Mouse (Mus musculus) neural tube, embryonic 15.5 days (tissue): ENCODE results near the gene Phldb1. TPM values are rescaled to one million over a fixed set of nuclear protein-coding genes. Genes with fewer than 3 reads are reported as not detected.

Experiments used
- ATAC-seq: fragments of 200-750 bp; cut with Nextera tagmentation; 2 replicates; pipeline ENCODE4 v1.8.0; 2017; ENCODE audit warnings: mild to moderate bottlenecking, moderate TSS enrichment, moderate library complexity; ENCODE audit not compliant: low FRiP score
- H3K27ac ChIP-seq: fragments of 300-500 bp; sonication (generic); replicated peaks from 2 replicates; pipeline ENCODE4 v1.5.1; 2015; ENCODE audit warnings: mild to moderate bottlenecking, inconsistent platforms
- H3K27me3 ChIP-seq: fragments of 300-500 bp; sonication (generic); replicated peaks from 2 replicates; pipeline ENCODE4 v1.6.1; 2015; ENCODE audit warnings: inconsistent platforms
- H3K36me3 ChIP-seq: fragments of 300-500 bp; sonication (generic); 2 replicates; pipeline ENCODE4 v1.6.1; 2015; ENCODE audit warnings: inconsistent platforms
- H3K4me1 ChIP-seq: fragments of 300-500 bp; sonication (generic); 2 replicates; pipeline ENCODE4 v1.6.1; 2015; ENCODE audit warnings: inconsistent platforms
- H3K4me2 ChIP-seq: fragments of 300-500 bp; sonication (generic); 2 replicates; pipeline ENCODE4 v1.6.1; 2015; ENCODE audit warnings: inconsistent platforms, mild to moderate bottlenecking, moderate library complexity
- H3K4me3 ChIP-seq: fragments of 300-500 bp; sonication (generic); replicated peaks from 2 replicates; pipeline ENCODE4 v1.5.1; 2015; ENCODE audit warnings: mild to moderate bottlenecking, inconsistent platforms
- H3K9ac ChIP-seq: fragments of 300-500 bp; sonication (generic); replicated peaks from 2 replicates; pipeline ENCODE4 v1.6.1; 2015; ENCODE audit warnings: mild to moderate bottlenecking, inconsistent platforms
- H3K9me3 ChIP-seq: fragments of 300-500 bp; sonication (generic); replicated peaks from 2 replicates; pipeline ENCODE4 v1.6.1; 2016; ENCODE audit warnings: inconsistent platforms
- WGBS: fragments of 180-500 bp; shearing (Covaris S2); methylation state at CpG from one replicate; pipeline ENCODE4 v1.1.7; 2015; ENCODE audit warnings: mixed read lengths; 5-methylcytosine and 5-hydroxymethylcytosine counted together
- polyA plus RNA-seq: library from polyadenylated mRNA; unstranded; fragments of >200 nt; fragmentation: Nextera tagmentation; extraction: Ambion mirVana; gene quantifications from 2 replicates; pipeline ENCODE4 v1.2.1, GENCODE M21; 2015

The Phldb1 gene
- polyA plus RNA-seq, 1 experiment from 2014 or later, result 36.1 TPM

DNA sequence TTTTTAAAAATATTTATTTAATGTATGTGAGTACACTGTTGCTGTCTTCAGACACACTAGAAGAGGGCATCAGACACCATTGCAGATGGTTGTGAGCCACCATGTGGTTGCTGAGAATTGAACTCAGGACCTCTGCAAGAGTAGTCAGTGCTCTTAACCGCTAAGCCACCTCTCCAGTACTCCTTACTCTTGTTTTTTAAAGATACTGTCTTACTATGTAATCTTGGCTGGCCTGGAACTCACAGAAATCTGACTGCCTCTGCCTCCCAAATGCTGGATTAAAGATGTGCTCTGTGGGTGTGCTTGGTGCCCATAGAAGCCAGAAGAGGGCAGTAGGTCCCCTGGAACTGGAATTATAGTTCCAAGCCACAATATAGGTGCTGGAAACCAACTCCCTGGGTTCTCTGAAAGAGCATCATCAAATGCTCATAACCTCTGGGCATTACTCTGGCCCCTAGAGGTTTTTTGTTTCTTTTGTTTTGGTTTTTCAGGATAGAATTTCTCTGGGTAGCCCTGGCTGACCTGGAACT lies 5.7 kb upstream of the Phldb1 start:
- WGBS, result 85% methylated on average over 1 of the region's 1 CpGs
- ATAC-seq, result no peak

DNA sequence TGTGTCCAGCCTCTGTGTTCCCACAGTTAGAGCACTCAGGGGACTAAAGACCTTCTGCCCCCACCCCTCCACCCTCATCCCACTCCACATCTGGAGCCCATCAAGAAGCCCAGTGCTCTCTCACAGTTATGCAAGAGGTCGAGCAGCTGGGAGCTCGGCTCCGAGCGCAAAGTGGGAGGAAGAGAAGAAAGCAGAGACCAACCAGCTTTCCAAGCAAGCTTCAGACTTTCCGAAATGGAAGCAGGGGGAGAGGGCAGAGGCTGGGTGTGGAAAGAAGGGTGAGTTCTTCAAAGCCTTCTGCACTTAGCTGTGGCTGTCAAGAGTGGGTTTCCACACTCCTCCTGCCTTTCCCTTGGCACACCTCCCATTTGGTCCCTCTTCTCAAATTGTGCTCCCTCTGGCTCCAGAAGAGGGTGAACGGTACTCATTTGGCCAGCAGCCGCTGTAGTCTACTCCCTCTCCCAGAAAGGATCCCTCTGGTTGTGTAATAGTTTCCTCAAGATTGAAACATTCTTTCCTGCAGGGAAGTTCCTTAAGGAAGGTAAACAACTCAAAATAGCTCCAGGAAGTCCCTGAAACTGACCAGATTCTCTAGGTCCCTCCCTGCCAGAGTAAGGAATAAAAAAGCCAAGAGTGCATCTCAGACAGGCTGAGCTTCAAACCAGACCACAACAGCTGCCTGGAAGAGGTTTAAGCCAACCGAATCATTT lies 2.4 kb upstream of the Phldb1 start:
- no peak for ATAC-seq
- Histone ChIP-seq H3K4me3 (no peak overlapping the region), H3K36me3 (peaks cover 9% of the 10 kb centered on the region), H3K9me3 (no peaks in the 10 kb centered on the region), H3K27ac (peak overlapping the region; percentile 58; the same call in 1 of the 2 replicates), H3K4me1 (peaks cover 22% of the 10 kb centered on the region), H3K27me3 (peaks cover 6% of the 10 kb centered on the region), H3K4me2 (no peak overlapping the region), H3K9ac (no peak overlapping the region)
- WGBS, result 63% methylated on average over 8 of the region's 8 CpGs

More for the DNA sequence above, 5.7 kb upstream of the Phldb1 start:
- no peak overlapping the region for H3K4me2 ChIP-seq
- H3K9ac ChIP-seq, result no peak overlapping the region
- no peaks in the 10 kb centered on the region for H3K9me3 ChIP-seq
- H3K27ac ChIP-seq, result no peak overlapping the region
- H3K4me3 ChIP-seq, result no peak overlapping the region
- H3K4me1 ChIP-seq, result no peaks in the 10 kb centered on the region
- no peaks in the 10 kb centered on the region for H3K27me3 ChIP-seq
- H3K36me3 ChIP-seq, result peaks cover 41% of the 10 kb centered on the region

DNA sequence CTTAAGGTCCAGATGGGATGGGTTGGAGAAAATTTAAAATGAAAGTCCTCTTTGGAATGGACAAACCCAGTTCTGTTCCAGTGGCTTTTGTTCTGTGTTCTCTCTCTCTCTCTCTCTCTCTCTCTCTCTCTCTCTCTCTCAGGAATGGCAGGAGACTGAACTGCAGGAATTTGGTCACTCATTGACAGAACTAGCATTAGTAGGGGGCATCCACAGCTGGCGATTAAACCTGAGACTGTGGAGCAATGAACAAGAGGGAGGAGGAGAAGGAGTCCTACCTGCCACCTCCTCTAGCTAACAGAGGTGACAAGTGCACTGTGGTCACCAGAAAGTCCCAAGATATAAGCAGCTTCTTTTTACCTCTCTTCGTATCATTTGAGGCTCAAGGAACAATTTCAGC lies 1.3 kb upstream of the Phldb1 start:
- Histone ChIP-seq H3K27ac (no peak overlapping the region), H3K9me3 (no peaks in the 10 kb centered on the region), H3K4me1 (peaks cover 22% of the 10 kb centered on the region), H3K4me3 (no peak overlapping the region), H3K4me2 (no peak overlapping the region), H3K36me3 (peaks cover 3% of the 10 kb centered on the region; the same call in 1 of the 2 replicates), H3K27me3 (peaks cover 6% of the 10 kb centered on the region), H3K9ac (no peak overlapping the region)
- 56% methylated on average over 2 of the region's 2 CpGs for WGBS
- ATAC-seq, result no peak

DNA sequence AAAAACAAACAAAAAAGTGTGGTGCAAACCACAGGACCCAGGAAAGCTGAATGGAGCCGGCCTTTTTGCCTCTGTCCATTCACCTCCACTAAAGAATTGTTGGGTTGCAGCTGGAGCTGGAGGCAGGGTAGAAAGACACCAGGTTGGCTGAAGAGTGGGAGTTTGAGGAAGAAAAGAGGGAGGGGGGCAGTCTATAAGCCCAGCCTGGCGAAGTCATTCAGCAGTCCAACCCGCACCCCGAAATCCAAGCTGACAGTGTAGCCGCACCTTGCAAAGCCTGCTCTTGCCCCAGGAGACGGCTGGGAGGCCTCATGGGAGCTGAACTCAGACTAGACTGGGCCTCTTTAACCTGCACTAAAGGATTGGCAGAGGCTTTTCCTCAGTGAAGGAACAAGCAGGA lies 888 bp upstream of the Phldb1 start:
- Histone ChIP-seq H3K36me3 (no peaks in the 10 kb centered on the region), H3K27me3 (peaks cover 6% of the 10 kb centered on the region), H3K9ac (no peak overlapping the region), H3K4me2 (no peak overlapping the region), H3K4me1 (peaks cover 22% of the 10 kb centered on the region), H3K9me3 (no peaks in the 10 kb centered on the region), H3K4me3 (no peak overlapping the region), H3K27ac (peak overlapping the region; percentile 23; the same call in 1 of the 2 replicates)
- 80% methylated on average over 6 of the region's 6 CpGs for WGBS
- ATAC-seq, result no peak

DNA sequence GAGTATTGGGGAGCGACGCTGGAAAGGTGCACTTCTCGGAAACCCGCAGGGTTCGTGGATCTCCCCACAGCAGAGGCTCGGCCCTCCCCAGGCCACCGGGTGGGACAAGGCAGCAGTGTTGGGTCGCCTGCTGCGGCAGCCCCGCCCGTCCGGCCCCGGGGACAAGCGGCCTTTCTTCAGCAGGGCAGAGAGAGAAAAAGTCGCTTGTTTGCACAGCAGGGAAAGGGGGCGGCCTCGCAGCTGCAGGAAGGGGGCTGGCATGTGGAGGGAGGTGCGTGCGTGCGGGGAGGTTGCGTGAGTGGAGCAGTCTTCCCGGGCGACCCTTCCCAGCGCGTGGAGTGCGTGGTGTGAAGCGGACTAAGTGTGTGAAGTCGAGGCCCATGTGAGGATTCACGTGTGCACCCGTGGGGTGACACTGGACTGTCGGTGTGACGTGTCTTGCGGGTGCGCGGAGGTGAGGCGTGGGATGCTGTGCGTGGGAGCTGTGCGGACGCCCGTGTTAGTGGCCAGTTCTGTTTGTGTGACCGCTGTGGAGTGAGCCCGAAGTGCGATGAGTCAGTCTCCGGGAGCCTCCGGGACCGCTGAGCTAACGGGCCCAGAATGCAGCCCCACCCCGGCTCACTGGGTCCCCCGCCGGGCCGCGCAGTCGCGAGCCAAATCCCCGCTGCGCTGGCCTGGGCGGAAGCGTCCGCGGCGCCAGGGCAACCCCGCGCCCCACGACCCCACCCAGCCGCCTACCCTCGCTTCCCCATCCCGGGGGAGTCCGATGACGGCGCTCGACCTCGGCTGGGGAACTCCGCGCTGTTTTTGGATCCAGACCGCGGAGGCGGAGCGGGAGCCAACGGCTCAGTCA lies 1.1 kb downstream of the Phldb1 start:
- Histone ChIP-seq H3K9me3 (no peaks in the 10 kb centered on the region), H3K4me3 (peak overlapping the region; percentile 59), H3K27ac (peak overlapping the region; percentile 68), H3K4me2 (peak overlapping the region; percentile 100), H3K4me1 (peaks cover 22% of the 10 kb centered on the region), H3K36me3 (no peaks in the 10 kb centered on the region), H3K9ac (peak overlapping the region; percentile 60), H3K27me3 (peaks cover 6% of the 10 kb centered on the region)
- ATAC-seq, result peak; percentile 50; the same call in 1 of the 2 replicates
- under 1% methylated on average over 73 of the region's 79 CpGs for WGBS

DNA sequence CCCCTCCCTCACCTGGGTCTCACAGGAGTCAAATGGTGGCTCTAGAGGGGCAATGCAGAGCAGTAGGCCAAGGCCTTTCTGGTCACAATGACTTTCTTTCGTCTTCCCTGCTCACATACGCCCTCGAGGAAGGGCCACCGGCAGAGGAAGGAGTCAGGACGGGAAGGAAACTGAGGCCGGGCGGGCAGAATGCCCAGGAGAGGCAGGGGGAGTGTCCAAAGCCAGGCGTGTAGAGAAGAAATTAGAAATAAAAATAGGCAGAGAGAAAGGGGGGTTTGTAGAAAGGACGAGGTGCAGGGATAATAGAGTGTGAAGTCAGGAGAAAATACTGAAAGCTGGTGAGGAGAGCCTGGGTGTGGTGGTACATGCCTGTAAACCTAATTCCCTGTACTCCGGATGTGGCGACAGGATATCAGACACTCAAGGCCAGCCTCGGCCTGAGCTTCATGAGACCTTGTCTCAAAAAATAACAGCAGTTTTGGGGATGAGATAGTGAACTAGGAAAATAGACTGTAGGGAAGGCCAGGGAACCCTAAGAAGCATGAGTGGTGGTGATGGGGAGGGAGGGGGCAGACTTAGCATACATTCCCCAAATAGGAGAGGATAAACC lies 2.0 kb downstream of the Phldb1 start:
- ATAC-seq, result no peak
- H3K27me3 ChIP-seq, result peaks cover 6% of the 10 kb centered on the region
- H3K4me2 ChIP-seq, result peak overlapping the region; percentile 100
- peak overlapping the region; percentile 59 for H3K4me3 ChIP-seq
- 63% methylated on average over 12 of the region's 12 CpGs for WGBS
- H3K9ac ChIP-seq, result peak overlapping the region; percentile 60
- peaks cover 22% of the 10 kb centered on the region for H3K4me1 ChIP-seq
- no peaks in the 10 kb centered on the region for H3K9me3 ChIP-seq
- H3K36me3 ChIP-seq, result no peaks in the 10 kb centered on the region
- H3K27ac ChIP-seq, result peak overlapping the region; percentile 68

DNA sequence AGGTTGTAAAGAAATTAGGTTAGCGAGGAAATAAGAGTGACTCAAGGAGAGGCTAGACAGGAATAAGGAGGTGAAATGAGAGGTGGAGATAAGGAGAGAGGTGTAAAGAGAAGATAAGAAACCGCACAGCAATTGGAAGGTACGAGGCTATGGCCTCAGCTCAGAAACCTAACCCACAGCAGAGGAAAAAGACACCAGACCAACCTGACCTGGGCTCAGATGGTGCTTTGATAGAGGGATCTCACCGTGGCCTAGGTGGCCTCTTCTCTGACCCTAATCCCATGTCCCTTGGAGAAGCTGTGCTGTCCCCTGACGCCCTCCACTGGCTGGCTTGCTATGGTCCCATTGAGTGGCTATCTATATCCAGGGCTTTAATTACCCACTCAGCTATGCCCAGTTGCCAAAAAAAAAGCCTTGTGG lies 2.9 kb downstream of the Phldb1 start:
- WGBS, result 91% methylated on average over 5 of the region's 5 CpGs
- Histone ChIP-seq H3K27me3 (peaks cover 6% of the 10 kb centered on the region), H3K4me3 (no peak overlapping the region), H3K9me3 (no peaks in the 10 kb centered on the region), H3K27ac (no peak overlapping the region), H3K9ac (no peak overlapping the region), H3K36me3 (no peaks in the 10 kb centered on the region), H3K4me2 (0 out of 2 replicates have a peak overlapping the region, but pooled peaks have one; percentile 100), H3K4me1 (peaks cover 25% of the 10 kb centered on the region)
- no peak for ATAC-seq

DNA sequence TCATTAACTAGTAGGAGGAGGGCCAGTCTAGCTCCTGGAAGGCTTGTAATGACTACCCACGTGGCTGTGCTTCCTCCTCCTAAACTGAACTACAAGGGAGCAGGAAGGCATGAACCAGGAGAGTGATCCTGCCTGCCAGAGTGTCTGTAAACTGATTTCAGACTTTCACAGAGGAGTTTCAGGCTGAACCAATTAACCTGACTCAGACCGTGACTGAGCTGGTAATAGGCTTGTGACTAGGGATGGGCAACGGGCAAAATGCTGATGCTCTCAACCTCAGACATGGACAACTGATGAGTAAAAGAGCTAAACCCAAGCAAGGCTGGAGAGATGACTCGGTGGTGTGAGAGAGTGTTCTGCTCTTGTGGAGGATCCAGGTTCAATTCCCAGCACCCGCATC lies 7.6 kb downstream of the Phldb1 start:
- ATAC-seq, result no peak
- Histone ChIP-seq H3K4me3 (no peak overlapping the region), H3K4me1 (peaks cover 46% of the 10 kb centered on the region), H3K27ac (no peak overlapping the region), H3K9me3 (no peaks in the 10 kb centered on the region), H3K4me2 (no peak overlapping the region), H3K9ac (no peak overlapping the region), H3K27me3 (peaks cover under 1% of the 10 kb centered on the region), H3K36me3 (no peaks in the 10 kb centered on the region)
- WGBS, result 57% methylated on average over 5 of the region's 5 CpGs

DNA sequence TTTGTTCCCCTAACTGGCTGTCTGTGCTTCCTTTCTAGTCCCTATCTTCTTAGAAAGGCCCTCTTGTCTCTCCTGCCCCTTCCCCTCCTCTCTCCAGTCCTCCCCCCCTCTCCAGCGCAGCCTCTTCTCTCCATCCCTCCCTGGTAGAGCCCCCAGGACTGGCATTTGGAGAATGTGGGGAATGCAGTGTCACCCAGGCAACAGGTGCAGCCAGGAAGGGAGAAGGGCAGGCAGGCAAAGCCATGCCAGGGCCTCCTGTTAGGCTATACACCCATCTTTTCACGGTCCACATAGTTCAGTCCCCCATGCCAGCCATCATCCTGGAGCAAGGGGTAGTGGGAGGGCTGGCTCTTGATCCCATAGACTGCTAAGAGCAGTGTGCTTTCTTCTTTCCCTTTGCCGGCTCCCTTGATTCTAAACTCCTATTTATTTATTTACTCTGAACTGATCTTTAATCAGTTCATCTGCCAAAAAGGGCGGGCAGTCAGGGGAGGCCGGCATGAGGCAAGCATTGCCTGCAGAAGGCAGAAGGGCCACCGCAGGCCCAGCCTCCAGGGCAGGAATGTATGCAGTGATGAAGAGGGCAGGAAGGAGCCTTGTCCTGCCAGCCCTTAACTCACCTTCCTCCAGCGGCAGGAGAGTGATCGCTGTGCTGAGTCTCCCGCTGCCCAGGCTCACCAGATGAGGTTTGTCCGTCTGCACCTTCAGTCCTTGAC lies 8.4 kb downstream of the Phldb1 start:
- WGBS, result 46% methylated on average over 10 of the region's 10 CpGs
- ATAC-seq, result no peak
- H3K9ac ChIP-seq, result no peak overlapping the region
- H3K36me3 ChIP-seq, result no peaks in the 10 kb centered on the region
- peaks cover 53% of the 10 kb centered on the region for H3K4me1 ChIP-seq
- H3K27me3 ChIP-seq, result no peaks in the 10 kb centered on the region
- no peaks in the 10 kb centered on the region for H3K9me3 ChIP-seq
- H3K4me3 ChIP-seq, result no peak overlapping the region
- peak overlapping the region; percentile 18; the same call in 1 of the 2 replicates for H3K27ac ChIP-seq
- H3K4me2 ChIP-seq, result no peak overlapping the region

DNA sequence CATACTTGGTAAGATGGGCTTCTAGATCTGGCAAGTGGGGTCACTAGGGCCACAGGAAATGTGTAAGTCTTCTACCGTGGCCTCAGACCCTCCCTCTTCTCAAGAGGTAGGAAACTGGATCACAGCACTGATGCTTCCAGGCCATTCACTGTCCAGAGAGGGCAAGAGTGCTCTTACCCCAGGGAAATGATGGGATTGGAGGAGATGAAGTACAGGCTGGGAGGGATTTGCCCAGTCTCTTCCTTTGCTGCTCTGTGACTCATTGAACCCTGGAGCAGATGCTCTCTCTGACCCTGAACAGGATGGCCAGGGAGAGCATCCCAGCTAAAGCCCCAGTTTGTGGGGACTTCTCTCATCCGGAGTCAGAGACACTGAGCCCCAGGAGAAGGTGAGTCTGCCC lies 10.3 kb downstream of the Phldb1 start:
- Histone ChIP-seq H3K27ac (peak overlapping the region; percentile 38), H3K36me3 (no peaks in the 10 kb centered on the region), H3K9ac (no peak overlapping the region), H3K9me3 (no peaks in the 10 kb centered on the region), H3K4me2 (no peak overlapping the region), H3K4me3 (no peak overlapping the region), H3K27me3 (no peaks in the 10 kb centered on the region), H3K4me1 (peaks cover 68% of the 10 kb centered on the region)
- WGBS, result 60% methylated on average over 2 of the region's 2 CpGs
- ATAC-seq, result no peak

DNA sequence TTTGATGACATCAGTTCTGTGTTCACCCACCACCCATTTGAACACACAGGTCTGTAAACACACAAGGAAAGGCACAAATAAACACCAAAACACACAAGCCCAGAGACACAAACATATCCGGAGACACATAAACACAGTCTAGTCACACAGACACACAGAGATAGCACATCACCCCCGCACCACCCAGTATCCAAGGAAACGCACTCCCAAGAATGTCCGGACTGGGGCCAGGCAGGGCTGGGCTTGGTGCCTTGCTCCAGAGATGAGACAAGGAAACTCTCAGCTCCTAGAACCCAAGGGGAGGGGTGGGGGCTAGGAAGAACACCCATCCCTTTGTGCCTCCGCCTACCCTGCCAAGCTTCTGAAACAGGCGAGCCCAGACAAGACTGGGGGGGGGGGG lies 10.8 kb downstream of the Phldb1 start:
- no peak overlapping the region for H3K4me2 ChIP-seq
- no peaks in the 10 kb centered on the region for H3K9me3 ChIP-seq
- H3K27ac ChIP-seq, result peak overlapping the region; percentile 38
- no peak; the same call in 1 of the 2 replicates for ATAC-seq
- peaks cover 72% of the 10 kb centered on the region for H3K4me1 ChIP-seq
- no peak overlapping the region for H3K4me3 ChIP-seq
- H3K27me3 ChIP-seq, result no peaks in the 10 kb centered on the region
- WGBS, result 40% methylated on average over 6 of the region's 6 CpGs
- no peaks in the 10 kb centered on the region for H3K36me3 ChIP-seq
- no peak overlapping the region for H3K9ac ChIP-seq
